Mouse (Mus musculus) limb, embryonic 14.5 days (tissue): ENCODE results near the gene Stap2. TPM values are rescaled to one million over a fixed set of nuclear protein-coding genes. Genes with fewer than 3 reads are reported as not detected.

Experiments
- ATAC-seq: fragments of 200-750 bp; cut with Nextera tagmentation; 2 replicates; pipeline ENCODE4 v1.8.0; 2017; ENCODE audit warnings: low read depth, moderate number of reproducible peaks, moderate TSS enrichment; ENCODE audit not compliant: low FRiP score
- DNase-seq: peaks from one replicate; pipeline ENCODE4 v3.0.0-alpha.2; 2015; ENCODE audit warnings: low spot score
- H3K27ac ChIP-seq: fragments of 300-500 bp; sonication (generic); replicated peaks from 2 replicates; pipeline ENCODE4 v1.5.1; 2014; ENCODE audit warnings: low read depth, mild to moderate bottlenecking, low read length, moderate library complexity, mixed read lengths
- H3K27me3 ChIP-seq: fragments of 300-500 bp; sonication (generic); 2 replicates; pipeline ENCODE4 v1.6.1; 2014; ENCODE audit warnings: low read length, mixed read lengths; ENCODE audit not compliant: control insufficient read depth, insufficient read depth
- H3K36me3 ChIP-seq: fragments of 300-500 bp; sonication (generic); 2 replicates; pipeline ENCODE4 v1.6.1; 2014; ENCODE audit warnings: mild to moderate bottlenecking, low read length, moderate library complexity, mixed read lengths; ENCODE audit not compliant: control insufficient read depth, insufficient read depth
- H3K4me1 ChIP-seq: fragments of 300-500 bp; sonication (generic); 2 replicates; pipeline ENCODE4 v1.6.1; 2014; ENCODE audit warnings: antibody characterized with exemption, low read length, mixed read lengths; ENCODE audit not compliant: control insufficient read depth, insufficient read depth
- H3K4me2 ChIP-seq: fragments of 300-500 bp; sonication (generic); replicated peaks from 2 replicates; pipeline ENCODE4 v1.6.1; 2014; ENCODE audit warnings: low read depth, mild to moderate bottlenecking, low read length, moderate library complexity; ENCODE audit not compliant: severe bottlenecking
- H3K4me3 ChIP-seq: fragments of 300-500 bp; sonication (generic); replicated peaks from 2 replicates; pipeline ENCODE4 v1.5.1; 2014; ENCODE audit warnings: low read length
- H3K9ac ChIP-seq: fragments of 300-500 bp; sonication (generic); 2 replicates; pipeline ENCODE4 v1.6.1; 2014; ENCODE audit warnings: mild to moderate bottlenecking, low read depth, low read length, moderate library complexity; ENCODE audit not compliant: severe bottlenecking
- H3K9me3 ChIP-seq: fragments of 300-500 bp; sonication (generic); 2 replicates; pipeline ENCODE4 v1.6.1; 2016; ENCODE audit warnings: low read length; ENCODE audit not compliant: control insufficient read depth
- POLR2A ChIP-seq: fragments of 200-500 bp; IDR thresholded peaks from 2 replicates; pipeline ENCODE4 v1.8.0; 2012; ENCODE audit warnings: inconsistent platforms, mild to moderate bottlenecking, moderate library complexity, borderline replicate concordance; ENCODE audit not compliant: insufficient read depth, insufficient read length; ENCODE audit errors: extremely low read depth
- WGBS: fragments of 180-500 bp; shearing (Covaris S2); extraction: QIAGEN DNeasy Blood & Tissue Kit; methylation state at CpG from one replicate; pipeline ENCODE4 v1.1.7; 2014; 5-methylcytosine and 5-hydroxymethylcytosine counted together
- polyA plus RNA-seq, 2 experiments: library from polyadenylated mRNA; depleted of rRNA in 1 of 2; stranded (reverse) in 1 of 2; unstranded in 1 of 2; fragments of >200 nt; fragmentation: Nextera tagmentation in 1 of 2; extraction: Ambion mirVana in 1 of 2; gene quantifications; 2 replicates each; pipeline versions ENCODE4 v1.2.1 to v1.2.3; 2012 to 2014

Gene Stap2
- polyA plus RNA-seq, 2 experiments, result 14.7 to 18.7 TPM

DNA sequence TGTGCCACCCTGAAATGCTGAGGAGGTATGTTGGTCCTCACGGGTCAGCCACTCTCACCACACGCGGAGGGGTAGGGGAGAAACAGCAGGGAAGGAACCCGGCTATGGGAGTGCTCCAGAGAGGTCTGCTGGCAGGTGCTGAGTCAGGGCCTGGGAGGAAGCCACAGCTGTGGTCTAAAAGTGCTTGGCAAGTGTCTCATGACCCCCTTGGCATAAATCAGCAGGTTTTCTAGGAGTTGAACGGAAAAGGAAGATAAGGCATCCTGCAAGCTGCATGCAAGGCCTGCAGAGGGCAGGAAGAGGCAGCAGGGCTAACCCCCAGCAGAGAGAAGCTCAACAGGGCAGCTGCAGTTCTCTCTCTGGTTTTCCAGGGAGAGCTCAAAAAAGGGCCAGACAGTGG, 25.5 kb upstream of the Stap2 start:
- Histone ChIP-seq H3K27me3 (no peaks in the 10 kb centered on the region), H3K36me3 (peaks cover 58% of the 10 kb centered on the region), H3K9ac (no peak overlapping the region), H3K4me1 (peaks cover 14% of the 10 kb centered on the region), H3K4me3 (no peak overlapping the region), H3K4me2 (no peak overlapping the region), H3K9me3 (no peaks in the 10 kb centered on the region), H3K27ac (no peak overlapping the region)
- 72% methylated on average over 5 of the region's 5 CpGs for WGBS
- TF ChIP-seq POLR2A, result no peak
- ATAC-seq, result no peak
- DNase-seq, result no peak

DNA sequence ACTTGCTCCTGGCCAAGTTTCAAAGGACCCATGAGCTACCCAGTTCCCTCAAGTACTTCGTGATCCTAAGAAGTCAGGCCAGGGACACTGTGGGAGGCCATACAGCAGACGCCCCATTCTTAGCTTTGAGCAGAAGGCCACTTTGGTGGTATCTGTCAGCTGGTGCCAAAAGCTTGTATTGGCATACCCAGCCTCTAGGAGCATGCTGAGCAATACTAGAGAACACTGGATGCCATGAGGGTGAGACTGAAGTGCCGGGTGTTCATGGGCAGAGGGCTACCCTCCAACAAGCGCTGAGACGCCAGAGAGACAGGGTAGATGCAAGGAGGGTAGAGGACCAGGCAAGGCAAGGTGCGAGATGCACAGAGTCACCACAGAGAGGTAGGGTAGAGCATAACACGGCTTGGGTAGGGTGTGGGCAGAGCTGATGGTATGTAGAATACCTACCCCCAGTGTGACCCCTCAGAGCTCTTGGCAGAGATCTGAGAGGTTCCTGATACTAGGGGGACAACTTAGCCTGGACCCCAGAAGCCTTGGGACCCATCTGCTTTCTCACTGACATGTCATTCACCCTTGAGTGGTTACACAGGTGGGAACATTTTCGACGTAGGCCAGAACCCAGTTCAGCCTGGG, 25.0 kb upstream of the Stap2 start:
- DNase-seq, result no peak
- Histone ChIP-seq H3K4me3 (no peak overlapping the region), H3K4me2 (no peak overlapping the region), H3K27me3 (no peaks in the 10 kb centered on the region), H3K36me3 (peaks cover 59% of the 10 kb centered on the region), H3K27ac (no peak overlapping the region), H3K9ac (no peak overlapping the region), H3K4me1 (peaks cover 12% of the 10 kb centered on the region), H3K9me3 (no peaks in the 10 kb centered on the region)
- no peak for ATAC-seq
- no peak for TF ChIP-seq POLR2A
- WGBS, result 88% methylated on average over 9 of the region's 9 CpGs

DNA sequence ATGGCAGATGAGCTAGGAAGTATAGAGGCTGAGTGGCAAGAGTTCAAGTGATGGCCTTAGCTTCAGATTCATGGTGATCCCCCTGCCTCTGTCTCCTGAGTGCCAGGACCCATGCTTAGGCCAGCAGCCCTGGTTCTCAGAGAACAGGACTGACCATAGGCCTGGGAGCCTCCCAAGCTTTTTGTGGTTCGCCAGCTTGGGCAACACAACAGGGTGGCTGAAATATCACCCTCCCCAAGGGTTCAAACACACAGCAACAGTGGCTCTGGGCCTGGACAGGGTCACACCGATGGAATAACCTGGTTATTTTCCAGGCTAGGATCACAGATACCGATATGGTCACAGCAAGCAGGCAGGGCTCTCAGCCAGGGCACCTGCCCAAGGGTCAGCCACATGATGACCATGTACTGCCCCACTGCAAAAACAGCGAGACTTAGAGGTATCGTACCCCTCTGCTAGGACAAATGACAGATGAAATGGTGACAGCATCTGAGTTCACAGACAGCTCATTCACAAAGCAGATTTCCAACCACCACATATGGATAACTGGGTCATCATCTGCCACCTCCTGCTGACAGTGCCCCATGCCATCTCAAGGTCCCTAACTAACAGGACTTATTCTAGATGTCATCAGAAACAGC, 22.5 kb upstream of the Stap2 start:
- Histone ChIP-seq H3K4me1 (peaks cover 2% of the 10 kb centered on the region; the same call in 1 of the 2 replicates), H3K36me3 (peaks cover 47% of the 10 kb centered on the region), H3K9me3 (no peaks in the 10 kb centered on the region), H3K27ac (no peak overlapping the region), H3K9ac (no peak overlapping the region), H3K27me3 (no peaks in the 10 kb centered on the region), H3K4me3 (no peak overlapping the region), H3K4me2 (no peak overlapping the region)
- ATAC-seq (no peak), DNase-seq (no peak)
- TF ChIP-seq POLR2A, result no peak
- WGBS, result 84% methylated on average over 5 of the region's 5 CpGs

DNA sequence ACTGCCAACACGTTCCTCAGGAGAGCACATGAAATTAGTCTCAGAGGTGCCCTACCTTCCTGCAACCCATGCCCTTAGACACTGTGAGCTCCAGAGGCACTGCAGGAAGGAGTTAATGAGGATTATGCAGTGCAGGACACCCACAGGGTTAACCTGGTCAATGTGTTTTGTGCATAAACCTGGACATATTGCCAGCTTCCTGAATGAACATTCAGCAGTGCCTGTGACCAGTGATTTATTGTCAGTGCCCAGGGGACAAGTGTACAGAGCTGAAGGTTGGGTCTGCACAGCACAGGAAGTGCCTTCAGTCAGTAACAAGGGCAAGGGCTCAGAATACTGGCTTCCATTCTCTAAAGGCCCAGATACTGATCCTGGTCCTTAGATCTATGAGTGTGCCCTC, 21.5 kb upstream of the Stap2 start:
- no peak overlapping the region for H3K4me3 ChIP-seq
- no peak for ATAC-seq
- H3K4me2 ChIP-seq, result no peak overlapping the region
- no peak for DNase-seq
- no peaks in the 10 kb centered on the region for H3K4me1 ChIP-seq
- no peaks in the 10 kb centered on the region for H3K27me3 ChIP-seq
- 29% methylated on average over 1 of the region's 1 CpGs for WGBS
- no peak overlapping the region for H3K9ac ChIP-seq
- peaks cover 48% of the 10 kb centered on the region for H3K36me3 ChIP-seq
- no peak for TF ChIP-seq POLR2A
- no peaks in the 10 kb centered on the region for H3K9me3 ChIP-seq
- H3K27ac ChIP-seq, result no peak overlapping the region

DNA sequence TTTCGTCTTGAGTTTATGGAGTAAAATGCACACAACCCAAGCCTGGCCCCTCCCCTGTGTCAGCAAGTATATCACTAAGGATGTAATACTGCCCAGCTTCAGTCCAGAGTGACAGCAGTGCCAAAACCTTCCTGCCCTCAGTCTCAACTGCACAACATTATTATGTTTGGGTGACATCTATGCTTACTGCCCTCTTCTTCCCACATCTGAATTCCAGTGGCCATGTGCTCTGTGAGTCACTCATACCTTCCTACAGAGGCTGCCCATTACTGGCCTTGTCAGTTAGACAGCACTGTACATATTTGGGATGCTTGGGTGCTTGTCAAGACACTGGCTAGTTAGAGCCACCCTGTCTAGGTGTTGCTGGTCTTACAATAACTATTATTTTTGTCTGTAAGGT, 20.9 kb upstream of the Stap2 start:
- Histone ChIP-seq H3K9me3 (no peaks in the 10 kb centered on the region), H3K4me1 (no peaks in the 10 kb centered on the region), H3K27ac (no peak overlapping the region), H3K4me2 (no peak overlapping the region), H3K27me3 (no peaks in the 10 kb centered on the region), H3K4me3 (no peak overlapping the region), H3K36me3 (peaks cover 47% of the 10 kb centered on the region), H3K9ac (no peak overlapping the region)
- no peak for ATAC-seq
- DNase-seq, result no peak
- no peak for TF ChIP-seq POLR2A
- WGBS, result 92% methylated on average over 1 of the region's 1 CpGs
